Mouse (Mus musculus) G1E-ER4 (cell line): ENCODE results near the gene Ltk. TPM values are rescaled to one million over a fixed set of nuclear protein-coding genes. Genes with fewer than 3 reads are reported as not detected.

Experiments
- GATA1 ChIP-seq: IDR thresholded peaks from one replicate; pipeline ENCODE4 v1.8.0; 2012; ENCODE audit warnings: low read length, inconsistent platforms
- polyA plus RNA-seq: library from polyadenylated mRNA; stranded (reverse); fragments of >175 nt; gene quantifications from 2 replicates; pipeline ENCODE4 v1.2.3, GENCODE M21; 2012

The Ltk gene
- polyA plus RNA-seq, 1 experiment = not detected

DNA sequence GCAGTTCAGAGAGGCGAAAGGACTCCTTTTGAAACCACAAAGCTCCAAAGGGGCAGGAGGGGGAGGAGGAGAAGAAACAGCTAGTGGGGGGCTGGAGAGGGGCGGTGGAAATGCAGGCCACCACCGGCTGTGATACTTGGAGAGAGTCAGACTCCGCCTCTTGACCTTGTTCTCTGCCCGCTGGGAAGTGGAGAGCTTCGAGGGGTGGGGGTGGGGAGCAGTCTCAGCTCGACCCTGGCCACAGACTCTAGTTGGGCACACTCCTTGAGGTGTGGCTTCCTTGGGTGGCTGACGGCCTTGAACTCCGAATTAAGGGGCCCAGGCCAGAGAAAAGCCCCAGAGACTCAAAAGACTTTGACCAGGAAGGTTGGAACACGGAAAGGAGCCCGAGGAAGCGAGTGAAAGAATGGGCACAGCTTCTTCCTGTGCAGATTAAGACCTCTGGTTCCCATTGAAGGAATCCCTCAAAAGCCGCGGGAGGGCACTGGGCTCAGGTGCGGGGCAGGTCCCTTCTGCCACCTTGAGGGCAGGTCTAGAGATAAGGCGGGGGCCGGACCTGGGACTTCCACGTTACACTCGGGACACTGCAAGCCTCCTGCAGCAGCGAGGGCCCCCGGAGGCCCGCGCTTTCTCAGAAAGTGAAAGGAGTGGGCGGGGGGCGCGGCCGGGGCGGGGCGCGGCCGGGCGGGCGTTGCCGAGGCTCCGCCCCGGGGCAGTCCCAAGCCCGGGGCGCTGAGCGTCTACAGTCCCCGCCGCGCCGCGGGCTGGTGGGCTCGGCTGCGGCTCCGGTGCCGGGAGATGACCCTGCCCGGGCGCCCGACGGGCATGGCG, 18.4 kb downstream of the Ltk start, which contains the start of gene Itpka:
Gene Itpka (plus strand): TSS at position 757 of the 831 bp plus-strand sequence.
- TF ChIP-seq GATA1 = no peak

DNA sequence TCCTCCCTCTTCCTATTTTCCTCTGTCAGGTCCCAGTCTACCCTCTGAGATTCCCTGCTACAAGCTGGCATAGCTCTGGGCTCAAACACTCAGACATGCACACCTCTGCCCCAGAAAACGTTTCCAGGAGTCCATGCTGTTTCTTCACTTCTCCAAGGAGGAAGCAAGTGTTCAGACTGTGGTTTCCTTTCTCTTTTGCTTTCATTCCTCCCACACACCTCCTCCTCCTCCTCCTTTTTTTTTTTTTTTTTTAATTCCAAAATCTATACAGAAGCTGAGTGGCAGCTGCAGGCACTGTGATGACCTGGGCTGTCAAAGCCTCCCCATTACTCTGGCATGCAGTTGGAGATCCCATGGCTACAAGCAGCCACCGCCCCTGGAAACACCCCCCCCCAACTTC, 19.7 kb downstream of the Ltk start:
- no peak for TF ChIP-seq GATA1

- no peak for TF ChIP-seq GATA1
These were observed 23.1 kb downstream of the Ltk start for GRCm38 (mm10) chr2:119737124-119737523.

DNA sequence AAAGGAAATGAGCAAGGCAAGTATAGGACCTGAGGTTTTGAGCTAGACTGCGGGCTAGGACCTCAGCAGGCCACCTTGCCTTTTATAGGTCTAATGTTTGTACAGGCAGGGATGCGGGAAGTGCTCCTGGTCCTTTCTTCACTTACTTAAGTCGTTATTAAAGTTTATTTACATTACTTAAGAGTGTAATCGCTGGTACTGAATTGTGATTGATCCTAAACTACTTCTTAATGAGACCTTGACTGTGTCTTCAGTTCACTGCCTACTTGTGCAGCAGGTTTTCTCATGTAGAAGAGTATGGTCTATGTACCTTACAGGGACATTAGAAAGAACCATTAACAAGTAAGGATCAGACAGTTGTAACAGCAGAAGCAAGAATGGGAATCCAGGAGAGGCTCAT, 29.5 kb downstream of the Ltk start:
- TF ChIP-seq GATA1 = no peak

DNA sequence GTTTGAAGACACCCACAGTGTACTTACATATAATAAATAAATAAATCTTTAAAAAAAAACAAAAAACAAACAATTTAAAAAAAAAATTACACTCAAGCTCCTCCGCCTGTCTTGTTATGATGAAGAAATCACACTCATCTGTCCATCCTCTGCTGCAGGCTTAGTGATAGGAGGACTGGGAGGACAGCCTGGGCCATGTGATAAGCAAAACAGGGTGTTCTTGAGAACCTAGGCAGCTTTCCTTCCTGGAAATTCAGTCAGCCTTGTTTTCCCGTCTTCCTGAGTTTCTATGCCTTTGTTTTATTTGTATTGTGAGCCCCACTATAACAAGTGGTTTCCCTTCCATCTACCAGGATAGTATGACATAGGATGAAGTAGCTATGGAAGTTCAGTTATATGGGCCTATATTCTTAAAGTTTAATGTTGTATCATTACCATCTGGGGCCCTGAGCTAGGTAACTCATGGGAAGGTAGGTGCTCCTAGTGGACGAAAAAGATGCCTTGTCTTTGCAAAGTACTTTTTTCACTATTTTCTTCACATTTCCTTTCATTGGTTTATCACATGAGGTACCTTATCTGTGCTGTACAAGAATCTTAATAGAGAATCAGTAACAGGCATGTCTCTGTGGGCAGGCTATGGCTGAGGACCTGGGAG, 32.3 kb downstream of the Ltk start:
- no peak for TF ChIP-seq GATA1

- TF ChIP-seq GATA1 = no peak
These were observed 39.2 kb downstream of the Ltk start for GRCm38 (mm10) chr2:119721070-119721469.

GRCm38 (mm10) chr2:119710011-119710410, 50.2 kb downstream of the Ltk start:
- no peak for TF ChIP-seq GATA1

- no peak for TF ChIP-seq GATA1
These were observed 52.6 kb downstream of the Ltk start for GRCm38 (mm10) chr2:119707676-119708075.

- TF ChIP-seq GATA1 = no peak
These were observed 57.1 kb downstream of the Ltk start for GRCm38 (mm10) chr2:119703171-119703570.

Other genes with a start within 250 kb of the Ltk start
- gene Exd1, start 212.8 kb downstream of the Ltk start, polyA plus RNA-seq = 0.18 and 0.27 TPM in 2 replicates
- gene Chp1, start 212.7 kb downstream of the Ltk start, polyA plus RNA-seq = 13.0 and 17.3 TPM in 2 replicates
- 1.0 and 1.9 TPM in 2 replicates for gene Nusap1, start 142.1 kb downstream of the Ltk start, polyA plus RNA-seq
- gene Oip5, start 142.0 kb downstream of the Ltk start, polyA plus RNA-seq = 38.2 and 63.8 TPM in 2 replicates
- 3.9 and 7.1 TPM in 2 replicates for gene Ndufaf1, start 97.6 kb downstream of the Ltk start, polyA plus RNA-seq
- gene Rtf1, start 85.4 kb downstream of the Ltk start, polyA plus RNA-seq = 48.9 and 72.7 TPM in 2 replicates
- 1.9 and 2.1 TPM in 2 replicates for gene Itpka, start 18.1 kb downstream of the Ltk start, polyA plus RNA-seq
- gene Rpap1, start 27.1 kb upstream of the Ltk start, polyA plus RNA-seq = 25.6 and 33.3 TPM in 2 replicates
- gene Tyro3, start 37.3 kb upstream of the Ltk start, polyA plus RNA-seq = 0.18 and 0.32 TPM in 2 replicates
- gene Mga, start 136.8 kb upstream of the Ltk start, polyA plus RNA-seq = 1.3 and 2.5 TPM in 2 replicates
- gene Mapkbp1, start 212.3 kb upstream of the Ltk start, polyA plus RNA-seq = 3.2 and 3.5 TPM in 2 replicates